Mouse (Mus musculus) fat pad, adult 2 months (tissue): ENCODE measurements at regions not wholly inside any gene's neighbourhood (a gene's known extent, or its start where the extent isn't known, plus 50 kb on each side); places are given as distances from the start of the nearest gene placed in this dataset.

ENCODE experiments used
- DNase-seq: peaks from one replicate; pipeline ENCODE4 v3.0.0-alpha.2; 2011; ENCODE audit warnings: low read depth, low spot score; ENCODE audit errors: extremely low read depth

GRCm38 (mm10) chr5:118815783-118816182 is 255.3 kb downstream of the Med13l start:
- no peak for DNase-seq

- DNase-seq = no peak
Observed at GRCm38 (mm10) chr5:118818294-118818693, 257.8 kb downstream of the Med13l start.

GRCm38 (mm10) chr5:118824791-118825190 is 264.3 kb downstream of the Med13l start:
- no peak for DNase-seq

- DNase-seq = no peak
Observed at GRCm38 (mm10) chr5:118829031-118829698, 268.7 kb downstream of the Med13l start.

- DNase-seq = no peak
Observed at GRCm38 (mm10) chr5:118832701-118833100, 272.2 kb downstream of the Med13l start.

GRCm38 (mm10) chr5:118834129-118834528 is 273.6 kb downstream of the Med13l start:
- DNase-seq = no peak

GRCm38 (mm10) chr5:118837001-118837400 is 276.5 kb downstream of the Med13l start:
- DNase-seq = no peak

- no peak for DNase-seq
Observed at GRCm38 (mm10) chr5:118838421-118838820, 277.9 kb downstream of the Med13l start.

- no peak for DNase-seq
Observed at GRCm38 (mm10) chr5:118839916-118840315, 279.4 kb downstream of the Med13l start.

- DNase-seq = no peak
Observed at GRCm38 (mm10) chr5:118841210-118842016, 280.9 kb downstream of the Med13l start.

GRCm38 (mm10) chr5:118842017-118842396 is 281.5 kb downstream of the Med13l start:
- peak; percentile 21 for DNase-seq

- DNase-seq = no peak
Observed at GRCm38 (mm10) chr5:118857001-118857400, 296.5 kb downstream of the Med13l start.

GRCm38 (mm10) chr5:118861143-118861847 is 300.8 kb downstream of the Med13l start:
- DNase-seq = no peak

GRCm38 (mm10) chr5:118867511-118867910 is 307.0 kb downstream of the Med13l start:
- DNase-seq = no peak

- DNase-seq = no peak
Observed at GRCm38 (mm10) chr5:118869330-118869729, 308.9 kb downstream of the Med13l start.

GRCm38 (mm10) chr5:118873871-118874270 is 313.4 kb downstream of the Med13l start:
- DNase-seq = no peak

GRCm38 (mm10) chr5:118875096-118875637 is 314.7 kb downstream of the Med13l start:
- no peak for DNase-seq

- DNase-seq = no peak
Observed at GRCm38 (mm10) chr5:118876586-118877312, 316.3 kb downstream of the Med13l start.

- no peak for DNase-seq
Observed at GRCm38 (mm10) chr5:118877313-118877669, 316.8 kb downstream of the Med13l start.

GRCm38 (mm10) chr5:118877831-118878230 is 317.4 kb downstream of the Med13l start:
- DNase-seq = no peak

- no peak for DNase-seq
Observed at GRCm38 (mm10) chr5:118878722-118879121, 318.2 kb downstream of the Med13l start.
